Mouse (Mus musculus): ENCODE measurements at regions not wholly inside any gene's neighbourhood (a gene's known extent, or its start where the extent isn't known, plus 50 kb on each side); places are given as distances from the start of the nearest gene placed in this dataset.

- no peak for DNase-seq (ENCODE audit: low spot score in 2 of 2)
Observed at GRCm38 (mm10) chr10:67672281-67672680, 123.5 kb upstream of the Ado start.

GRCm38 (mm10) chr10:67669066-67669465 is 120.3 kb upstream of the Ado start:
- no peak for DNase-seq (ENCODE audit: low spot score in 2 of 2)

DNA sequence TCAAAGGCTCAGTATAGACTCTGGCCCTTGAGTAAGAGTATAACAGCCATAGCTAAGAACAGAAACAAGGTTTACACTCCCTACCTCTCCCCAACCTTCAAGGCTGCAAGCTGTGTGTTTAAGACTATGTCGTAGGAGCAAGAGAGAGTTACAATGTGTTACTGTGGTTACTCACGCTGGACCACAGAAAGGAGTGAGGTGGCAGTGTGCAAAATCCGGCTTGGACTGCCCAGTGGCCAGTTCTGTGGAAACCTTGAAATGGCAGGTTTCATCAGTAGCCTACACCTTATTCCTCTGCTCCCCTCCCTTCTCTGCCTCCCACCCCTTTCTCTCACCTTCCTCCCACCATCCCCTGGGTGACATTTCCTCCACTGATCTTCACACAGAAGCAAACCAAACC is 114.3 kb upstream of the Ado start:
- no peak for DNase-seq (ENCODE audit: low spot score in 2 of 2)

DNA sequence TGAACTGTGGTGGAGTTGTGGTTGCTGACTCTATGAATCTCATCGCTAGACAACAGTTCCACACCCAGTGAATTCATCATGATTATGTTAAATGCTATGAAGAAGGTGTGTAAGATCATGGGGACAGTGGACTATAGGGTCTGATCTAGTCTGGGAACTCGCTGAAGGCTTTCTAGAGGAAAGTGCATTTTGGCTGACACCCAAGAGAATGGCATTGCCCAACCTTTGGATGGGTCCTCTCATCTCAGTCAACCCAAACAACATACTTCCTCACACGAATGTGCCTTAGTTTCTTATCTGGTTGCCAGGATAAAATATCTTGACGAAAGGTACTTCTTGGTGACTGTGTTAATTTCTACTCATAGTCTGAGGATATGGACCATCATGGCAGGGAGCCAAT is 112.9 kb upstream of the Ado start:
- DNase-seq (ENCODE audit: low spot score in 2 of 2): no peak

- DNase-seq (ENCODE audit: low spot score in 2 of 2): no peak
Observed at GRCm38 (mm10) chr10:67658005-67658545, 109.3 kb upstream of the Ado start.

DNA sequence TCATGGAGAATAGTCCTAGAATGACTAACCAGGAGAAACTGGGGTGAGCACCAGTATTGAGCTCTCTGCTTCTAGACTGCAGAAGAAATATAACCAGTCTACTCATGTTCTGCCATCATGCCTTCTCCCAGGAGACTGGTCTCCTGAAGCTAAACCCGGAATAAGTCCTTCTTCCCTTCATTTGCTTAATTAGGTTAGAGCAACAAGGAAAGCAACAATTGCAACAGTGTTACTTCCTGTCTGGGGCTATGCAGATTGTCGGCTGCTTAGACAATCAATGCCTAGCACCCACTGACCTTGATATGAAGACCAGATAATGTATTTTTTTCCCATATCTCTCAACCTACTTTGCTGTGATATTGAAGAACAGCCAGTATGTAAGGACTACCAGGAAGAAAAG is 108.5 kb upstream of the Ado start:
- no peak for DNase-seq (ENCODE audit: low spot score in 2 of 2)

DNA sequence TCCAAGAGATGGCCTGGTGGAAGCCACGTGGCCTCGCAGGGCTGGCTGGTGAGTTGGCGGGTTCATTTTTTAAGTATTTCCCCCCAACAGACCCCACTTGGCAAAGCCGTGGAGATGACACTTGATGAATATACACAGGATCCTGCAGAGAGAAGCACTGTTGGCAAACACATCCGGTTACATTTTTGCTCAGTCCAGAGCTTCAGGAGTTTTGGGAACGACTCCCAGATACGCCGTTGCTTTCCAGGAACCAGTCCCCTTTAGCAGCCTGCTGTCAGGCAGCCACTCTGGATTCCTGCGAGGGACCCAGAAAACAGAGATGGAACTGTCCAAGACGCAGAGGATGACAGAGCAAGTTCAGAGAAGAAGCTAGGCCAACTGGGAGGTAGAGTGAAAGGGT is 105.8 kb upstream of the Ado start:
- DNase-seq (ENCODE audit: low spot score in 2 of 2): no peak

- no peak for DNase-seq (ENCODE audit: low spot score in 2 of 2)
Observed at GRCm38 (mm10) chr10:67652300-67652699, 103.5 kb upstream of the Ado start.

DNA sequence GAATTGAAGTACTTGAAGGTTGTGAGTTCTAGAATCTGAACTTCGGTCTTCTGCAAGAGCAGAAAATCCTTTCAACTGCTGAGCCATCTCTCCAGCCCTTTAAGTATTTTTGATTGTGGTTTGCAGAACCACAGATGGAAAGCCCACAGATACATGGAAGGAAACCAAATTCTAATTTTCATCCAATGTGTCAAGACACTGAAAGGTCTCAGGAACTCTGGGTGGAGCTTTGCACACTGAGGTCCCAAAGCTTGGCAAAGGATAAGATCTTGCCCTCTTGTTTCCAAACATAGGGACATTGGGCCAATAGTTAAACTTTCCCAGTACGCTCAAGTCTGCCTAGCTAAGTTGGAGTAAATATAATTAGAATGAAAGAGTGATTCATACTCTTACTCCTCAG is 102.6 kb upstream of the Ado start:
- no peak for DNase-seq (ENCODE audit: low spot score in 2 of 2)

DNA sequence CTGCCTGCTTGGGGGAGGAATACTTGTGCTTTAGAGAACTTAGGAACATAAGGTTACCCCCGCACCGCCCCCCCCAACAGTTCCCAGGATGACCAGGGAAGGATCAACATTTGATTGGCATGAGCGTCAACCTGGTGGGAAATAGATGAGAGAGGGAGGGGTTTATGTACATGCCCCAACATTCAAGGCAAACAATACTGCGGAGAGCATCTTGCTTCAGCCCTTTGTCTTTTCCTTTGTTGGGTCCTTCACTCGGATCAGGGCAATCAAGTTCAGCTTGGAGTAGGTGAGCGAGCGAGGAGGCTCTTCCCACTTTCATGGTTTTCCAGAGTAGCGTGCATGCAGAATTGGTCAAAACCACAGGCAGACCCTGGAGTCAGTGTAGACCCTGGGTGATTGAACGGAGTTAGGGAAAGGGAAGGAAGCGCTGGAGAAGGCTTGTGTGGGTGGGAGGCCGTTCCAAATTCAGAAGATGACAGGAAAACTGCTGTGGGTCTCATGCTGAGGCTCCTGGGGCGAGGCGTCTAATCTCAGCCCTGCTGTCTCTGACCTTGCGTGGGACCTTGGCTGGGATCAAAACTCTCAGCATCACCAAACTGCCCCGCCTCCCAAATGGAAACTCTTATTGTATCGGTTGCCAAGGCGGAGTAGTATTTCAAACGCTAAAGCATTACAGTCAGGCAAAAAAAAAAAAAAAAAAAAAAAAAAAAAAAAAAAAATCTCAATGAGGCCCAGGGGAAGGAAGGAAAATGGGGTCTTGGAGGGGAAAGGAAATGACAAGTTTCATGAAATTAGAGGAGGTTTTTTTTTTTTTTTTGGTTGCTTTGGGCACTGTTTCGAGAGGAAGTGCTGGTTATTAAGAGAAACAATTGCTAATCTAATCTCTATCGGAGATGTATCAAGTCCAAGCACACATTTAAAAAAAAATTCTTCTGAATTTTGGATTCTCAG is 99.3 kb upstream of the Ado start:
- DNase-seq (ENCODE audit: low spot score in 2 of 2): peak in 1 of 2 experiments; percentile 16

DNA sequence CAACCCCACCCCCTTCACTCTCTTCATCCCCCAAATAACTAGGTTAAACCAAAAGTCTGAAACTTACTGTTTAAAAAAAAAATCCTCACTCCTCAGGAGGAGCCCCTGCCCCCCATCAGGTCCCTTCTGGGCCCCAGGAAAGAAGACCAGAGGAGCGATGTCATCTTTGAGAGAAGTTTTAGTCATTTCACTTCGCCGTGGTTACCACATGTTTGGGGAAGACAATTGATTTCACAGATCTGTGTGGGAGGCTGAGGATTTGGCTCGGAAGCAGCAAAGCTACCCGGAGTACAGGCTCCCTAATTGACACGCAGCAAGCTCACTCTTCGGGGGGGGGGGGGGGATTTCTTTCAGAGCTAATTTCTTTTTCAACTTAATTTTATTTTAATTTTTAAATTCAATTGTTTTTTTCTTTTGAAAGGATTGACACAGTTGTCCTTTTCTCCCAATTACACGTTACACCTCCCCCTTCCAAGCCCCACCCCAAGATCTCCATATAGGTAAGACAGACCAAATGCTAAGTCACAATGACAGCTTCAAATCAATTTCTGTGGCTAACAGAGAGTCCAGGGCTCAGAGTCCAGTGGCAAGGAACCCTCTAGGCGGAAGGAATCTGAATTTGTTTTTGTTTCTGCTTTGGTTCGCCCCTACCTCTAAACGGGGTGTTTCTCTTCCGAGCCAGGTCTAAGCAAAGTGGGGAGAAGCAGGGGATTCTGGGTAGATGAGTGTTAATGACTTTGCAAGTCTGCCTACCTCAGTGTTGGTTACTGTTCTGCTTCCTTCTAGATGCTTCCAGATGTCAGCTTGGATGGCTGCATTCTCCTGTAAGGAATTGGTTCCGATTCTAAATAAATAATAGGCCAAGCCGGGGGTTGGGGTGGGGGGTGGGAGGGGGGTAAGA is 98.2 kb upstream of the Ado start:
- no peak for DNase-seq (ENCODE audit: low spot score in 2 of 2)

GRCm38 (mm10) chr10:67645821-67646220 is 97.1 kb upstream of the Ado start:
- no peak for DNase-seq (ENCODE audit: low spot score in 2 of 2)

DNA sequence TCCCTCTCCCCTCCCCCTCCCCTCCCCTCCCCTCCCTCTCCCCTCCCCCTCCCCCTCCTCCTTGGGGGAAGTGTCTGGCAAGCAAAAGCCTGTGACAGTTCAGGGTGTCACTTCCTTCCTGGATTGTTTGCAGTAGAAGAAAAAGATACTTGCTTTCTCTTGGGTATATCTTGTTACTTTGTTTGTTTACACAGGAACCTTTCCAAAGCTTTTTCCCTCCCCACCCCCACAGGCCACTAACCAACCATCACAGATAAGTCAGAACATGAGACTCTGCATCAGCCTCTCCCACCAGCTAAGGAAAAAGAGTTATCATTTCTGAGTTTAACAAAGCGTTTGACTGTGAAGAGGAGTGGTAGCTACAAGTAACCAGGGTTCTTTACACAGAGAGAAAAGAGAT is 95.5 kb upstream of the Ado start:
- no peak for DNase-seq (ENCODE audit: low spot score in 2 of 2)

DNA sequence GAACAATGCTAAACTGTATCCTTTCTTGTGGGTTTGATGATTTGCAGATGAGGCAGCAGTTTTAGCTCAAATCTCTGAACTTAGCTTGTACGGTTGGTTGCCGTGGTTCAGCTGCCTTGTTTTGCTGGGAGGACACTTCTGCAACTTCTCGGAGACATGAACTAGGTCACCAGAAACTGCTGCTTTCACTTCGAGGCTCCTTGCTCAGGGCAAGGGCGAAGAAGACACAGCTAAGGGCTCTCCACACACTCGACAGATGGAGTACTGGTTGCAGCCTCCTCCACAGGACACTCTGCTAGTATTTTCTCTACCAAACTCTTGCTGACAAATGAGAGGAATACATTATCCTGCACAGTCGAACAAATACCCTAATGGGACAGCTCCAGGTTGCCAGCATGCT is 94.9 kb upstream of the Ado start:
- DNase-seq (ENCODE audit: low spot score in 2 of 2): no peak

- no peak for DNase-seq (ENCODE audit: low spot score in 2 of 2)
Observed at GRCm38 (mm10) chr10:67637339-67637738, 88.6 kb upstream of the Ado start.

DNA sequence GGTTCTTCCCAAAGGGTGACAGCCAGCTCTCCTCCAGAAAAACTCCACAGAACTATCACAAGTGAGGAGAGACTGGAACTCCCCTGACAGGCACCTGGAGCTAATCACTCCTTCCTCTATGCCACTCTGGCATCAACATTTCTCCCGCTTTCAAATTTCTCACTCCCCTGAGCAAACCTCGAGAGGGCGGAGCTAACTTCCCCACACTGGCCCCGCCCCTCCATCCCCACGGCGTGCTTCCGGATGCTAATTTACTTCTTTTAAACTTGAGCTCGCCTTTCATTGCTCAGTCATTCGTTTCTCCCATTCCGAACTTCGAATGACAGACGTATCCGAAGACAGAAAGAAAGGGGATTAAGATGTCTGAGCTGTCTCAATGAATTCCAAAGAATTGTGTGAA is 87.8 kb upstream of the Ado start:
- no peak for DNase-seq (ENCODE audit: low spot score in 2 of 2)

DNA sequence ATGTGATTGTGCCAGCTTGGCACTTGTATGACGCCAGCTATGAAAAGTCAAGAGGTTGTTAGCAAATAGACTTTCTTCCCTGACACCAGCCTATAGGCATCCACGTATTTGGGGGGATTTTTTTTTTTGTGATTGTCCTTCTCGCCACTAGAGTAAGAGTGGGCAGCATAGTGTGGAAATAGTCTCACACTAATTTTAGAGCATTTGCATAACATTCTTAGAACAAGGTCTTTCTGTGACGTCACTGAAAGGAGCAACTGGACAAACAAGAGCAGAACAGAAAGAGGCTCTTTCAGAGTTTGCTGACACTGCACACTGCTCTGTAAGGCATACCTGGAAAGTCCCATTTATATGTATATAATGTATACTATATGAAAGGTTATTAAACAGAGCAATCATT is 86.0 kb upstream of the Ado start:
- no peak for DNase-seq (ENCODE audit: low spot score in 2 of 2)

DNA sequence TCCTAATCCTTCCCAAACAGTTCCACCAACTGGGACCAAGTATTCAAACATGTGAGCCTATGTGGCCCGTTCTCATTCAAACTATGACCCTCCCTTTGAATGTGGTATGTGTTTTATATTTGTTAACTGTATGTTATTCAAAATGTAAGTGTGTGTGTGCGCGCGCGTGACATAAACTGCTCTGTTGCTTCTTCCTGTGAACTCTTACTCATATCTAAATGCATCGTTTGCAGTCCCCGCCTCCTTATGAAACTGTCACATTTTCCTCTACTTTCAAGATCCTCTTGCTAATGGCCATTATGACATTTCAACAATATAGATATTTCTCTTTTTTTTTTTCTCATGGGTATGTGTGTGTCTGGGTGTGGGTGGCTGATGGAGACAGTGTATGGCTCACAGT is 84.3 kb upstream of the Ado start:
- DNase-seq (ENCODE audit: low spot score in 2 of 2): no peak

DNA sequence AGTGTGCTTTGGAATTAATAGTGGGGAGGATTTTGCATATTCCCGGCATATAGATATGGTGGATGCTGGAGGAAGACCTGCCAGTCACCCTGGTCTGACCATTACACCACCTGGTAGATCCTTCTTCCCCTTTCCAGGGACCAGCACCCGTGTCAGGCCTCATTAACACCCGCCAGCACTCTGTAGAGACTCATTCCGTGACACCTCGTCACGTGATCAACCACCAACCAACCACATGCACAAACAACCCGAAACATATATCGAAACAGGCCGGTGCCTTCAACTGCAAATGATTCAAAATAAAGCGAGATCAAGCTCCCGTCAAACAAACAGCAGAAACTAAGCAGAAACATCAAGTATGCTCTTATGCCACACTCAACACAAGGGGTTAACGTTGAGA is 74.6 kb upstream of the Ado start:
- DNase-seq (ENCODE audit: low spot score in 2 of 2): no peak

GRCm38 (mm10) chr10:67620018-67620417 is 71.3 kb upstream of the Ado start:
- no peak for DNase-seq (ENCODE audit: low spot score in 2 of 2)

- no peak for DNase-seq (ENCODE audit: low spot score in 2 of 2)
Observed at GRCm38 (mm10) chr10:67618112-67618511, 69.4 kb upstream of the Ado start.

DNA sequence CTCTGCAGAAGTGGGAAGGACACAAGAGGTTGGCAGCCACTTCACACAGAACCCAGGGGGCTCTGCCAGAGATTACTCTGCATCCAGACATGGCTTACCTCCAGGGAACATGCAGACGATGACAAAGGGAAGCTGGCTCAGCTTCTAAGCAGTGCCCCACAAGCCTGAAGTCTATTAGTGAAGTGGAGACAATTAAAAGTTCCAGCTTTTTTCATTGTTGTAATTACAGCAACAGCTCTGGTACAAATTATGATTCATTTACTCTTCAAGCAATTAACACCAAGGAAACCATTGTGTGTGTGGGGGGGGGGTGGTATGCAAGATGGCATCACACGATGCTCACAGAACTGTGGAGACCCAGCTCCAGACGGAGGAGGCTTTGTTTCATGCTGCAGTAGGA is 66.3 kb upstream of the Ado start:
- DNase-seq (ENCODE audit: low spot score in 2 of 2): no peak

DNA sequence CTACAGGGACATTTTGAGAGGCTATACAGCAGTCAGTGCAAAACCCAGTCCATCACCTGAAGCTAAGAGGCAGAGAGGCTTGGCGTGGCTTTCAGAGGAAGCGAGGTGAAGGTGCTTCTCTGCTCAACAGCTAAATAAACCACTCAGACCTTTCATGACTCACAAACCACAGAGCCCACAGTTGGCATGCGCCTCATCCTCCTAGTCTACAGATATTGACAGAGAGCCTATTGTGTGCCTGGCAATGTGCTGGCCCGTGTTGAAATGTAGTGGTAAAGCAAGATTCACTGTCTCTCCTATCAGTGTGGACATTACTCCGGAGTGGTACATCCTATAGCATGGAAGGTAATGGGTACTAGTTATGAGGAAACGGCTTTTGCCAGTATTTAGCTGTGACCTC is 61.9 kb upstream of the Ado start:
- no peak for DNase-seq (ENCODE audit: low spot score in 2 of 2)
